Mouse (Mus musculus) hindbrain, embryonic 14.5 days (tissue): ENCODE results near the gene Cct3. TPM values are rescaled to one million over a fixed set of nuclear protein-coding genes. Genes with fewer than 3 reads are reported as not detected.
"Not testable (repeated sequence)": the region's sequence is repeated elsewhere in the genome, so short reads cannot be mapped to it uniquely, and the experiment has no call there.

Experiments
- ATAC-seq: fragments of 200-750 bp; cut with Nextera tagmentation; 2 replicates; pipeline ENCODE4 v1.8.0; 2017; ENCODE audit warnings: moderate number of reproducible peaks, mild to moderate bottlenecking, moderate TSS enrichment, moderate library complexity; ENCODE audit not compliant: low FRiP score
- DNase-seq: peaks from one replicate; pipeline ENCODE4 v3.0.0-alpha.2; 2015; ENCODE audit warnings: low spot score
- H3K27ac ChIP-seq: fragments of 300-500 bp; sonication (generic); 2 replicates; pipeline ENCODE4 v1.5.1; 2014; ENCODE audit warnings: mild to moderate bottlenecking, moderate library complexity
- H3K27me3 ChIP-seq: fragments of 300-500 bp; sonication (generic); 2 replicates; pipeline ENCODE4 v1.6.1; 2014; ENCODE audit warnings: mild to moderate bottlenecking, low read length, mixed read lengths; ENCODE audit not compliant: control insufficient read depth, insufficient read depth
- H3K36me3 ChIP-seq: fragments of 300-500 bp; sonication (generic); replicated peaks from 2 replicates; pipeline ENCODE4 v1.6.1; 2014; ENCODE audit not compliant: control insufficient read depth, insufficient read depth
- H3K4me1 ChIP-seq: fragments of 300-500 bp; sonication (generic); replicated peaks from 2 replicates; pipeline ENCODE4 v1.6.1; 2014; ENCODE audit warnings: antibody characterized with exemption, low read length, mixed read lengths; ENCODE audit not compliant: control insufficient read depth, insufficient read depth
- H3K4me2 ChIP-seq: fragments of 300-500 bp; sonication (generic); replicated peaks from 2 replicates; pipeline ENCODE4 v1.6.1; 2014; ENCODE audit warnings: mild to moderate bottlenecking, moderate library complexity
- H3K4me3 ChIP-seq: fragments of 300-500 bp; sonication (generic); replicated peaks from 2 replicates; pipeline ENCODE4 v1.5.1; 2014; ENCODE audit warnings: mild to moderate bottlenecking, low read length
- H3K9ac ChIP-seq: fragments of 300-500 bp; sonication (generic); 2 replicates; pipeline ENCODE4 v1.6.1; 2014
- H3K9me3 ChIP-seq: fragments of 300-500 bp; sonication (generic); 2 replicates; pipeline ENCODE4 v1.6.1; 2016; ENCODE audit warnings: low read length; ENCODE audit not compliant: control insufficient read depth
- WGBS: fragments of 180-500 bp; shearing (Covaris S2); extraction: QIAGEN DNeasy Blood & Tissue Kit; methylation state at CpG from one replicate; pipeline ENCODE4 v1.1.7; 2014; 5-methylcytosine and 5-hydroxymethylcytosine counted together
- polyA plus RNA-seq: library from polyadenylated mRNA; unstranded; fragments of >200 nt; fragmentation: Nextera tagmentation; extraction: Ambion mirVana; gene quantifications from 2 replicates; pipeline ENCODE4 v1.2.1, GENCODE M21; 2014

Cct3 gene
- polyA plus RNA-seq, 1 experiment from 2014 or later: 455 TPM

DNA sequence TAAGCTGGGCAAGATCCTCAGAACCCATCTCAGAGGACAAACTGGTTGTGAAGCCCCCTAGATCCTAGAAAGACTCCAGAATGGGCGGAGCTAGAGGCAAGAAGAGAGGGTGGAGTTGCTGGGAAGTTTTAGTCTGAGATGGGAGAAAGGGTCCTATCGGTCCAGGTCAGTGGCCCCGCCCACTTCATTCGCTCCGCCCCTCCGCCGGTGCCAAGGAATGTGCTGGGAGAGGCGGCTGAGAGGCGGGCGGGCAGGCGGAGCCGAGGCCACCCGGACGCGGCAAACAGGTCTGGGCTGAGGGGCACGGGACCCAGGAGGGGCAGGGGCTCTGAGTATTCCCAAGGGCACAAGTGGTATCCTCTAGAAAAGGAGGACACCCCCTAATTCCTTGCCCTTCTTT lies 67.4 kb downstream of the Cct3 start, which contains the start of gene Paqr6:
Paqr6 (plus strand) TSS at position 248 of the 400 bp plus-strand sequence.
- peaks cover 44% of the 10 kb centered on the region for H3K36me3 ChIP-seq
- no peak within 1 kb of the TSS for H3K4me2 ChIP-seq
- no peaks in the 10 kb centered on the region for H3K4me1 ChIP-seq
- no peak within 1 kb of the TSS for H3K9ac ChIP-seq
- DNase-seq (no peak), ATAC-seq (no peak)
- H3K4me3 ChIP-seq: no peak within 1 kb of the TSS
- peaks cover 4% of the 10 kb centered on the region; the same call in 1 of the 2 replicates for H3K27me3 ChIP-seq
- 3% methylated on average over 16 of the region's 16 CpGs for WGBS
- H3K27ac ChIP-seq: no peak within 1 kb of the TSS; the same call in 1 of the 2 replicates
- no peaks in the 10 kb centered on the region for H3K9me3 ChIP-seq

DNA sequence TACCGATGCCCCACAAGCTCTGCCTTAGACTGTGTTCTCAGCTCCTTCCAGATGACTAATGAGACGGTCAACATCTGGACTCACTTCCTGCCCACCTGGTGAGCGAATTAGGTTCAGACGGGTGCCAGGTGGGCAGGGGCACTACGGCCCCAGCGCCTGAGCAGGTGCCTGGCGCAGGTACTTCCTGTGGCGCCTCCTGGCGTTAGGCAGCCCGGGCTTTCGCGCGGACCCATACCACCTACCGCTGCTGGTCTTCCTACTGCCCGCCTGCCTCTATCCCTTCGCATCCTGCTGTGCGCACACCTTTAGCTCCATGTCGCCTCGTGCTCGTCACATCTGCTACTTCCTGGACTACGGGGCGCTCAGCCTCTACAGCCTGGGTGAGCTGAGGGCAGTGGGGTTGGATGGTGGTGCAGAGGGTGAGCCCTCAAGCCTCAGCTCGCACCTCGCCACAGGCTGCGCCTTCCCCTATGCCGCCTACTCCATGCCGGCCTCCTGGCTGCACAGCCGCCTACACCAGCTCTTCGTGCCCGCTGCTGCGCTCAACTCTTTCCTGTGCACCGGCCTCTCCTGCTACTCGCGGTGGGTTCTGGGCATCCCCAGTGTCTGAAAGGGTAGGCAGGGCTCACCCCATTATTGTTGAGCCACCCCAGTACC lies 68.9 kb downstream of the Cct3 start:
- peaks cover 4% of the 10 kb centered on the region; the same call in 1 of the 2 replicates for H3K27me3 ChIP-seq
- no peak overlapping the region for H3K27ac ChIP-seq
- no peak for DNase-seq
- WGBS: 37% methylated on average over 34 of the region's 34 CpGs
- peaks cover 7% of the 10 kb centered on the region; the same call in 1 of the 2 replicates for H3K9me3 ChIP-seq
- no peak overlapping the region for H3K9ac ChIP-seq
- H3K36me3 ChIP-seq: peaks cover 29% of the 10 kb centered on the region
- peak overlapping the region; percentile 21 for H3K4me2 ChIP-seq
- H3K4me1 ChIP-seq: no peaks in the 10 kb centered on the region
- no peak for ATAC-seq
- H3K4me3 ChIP-seq: no peak overlapping the region

DNA sequence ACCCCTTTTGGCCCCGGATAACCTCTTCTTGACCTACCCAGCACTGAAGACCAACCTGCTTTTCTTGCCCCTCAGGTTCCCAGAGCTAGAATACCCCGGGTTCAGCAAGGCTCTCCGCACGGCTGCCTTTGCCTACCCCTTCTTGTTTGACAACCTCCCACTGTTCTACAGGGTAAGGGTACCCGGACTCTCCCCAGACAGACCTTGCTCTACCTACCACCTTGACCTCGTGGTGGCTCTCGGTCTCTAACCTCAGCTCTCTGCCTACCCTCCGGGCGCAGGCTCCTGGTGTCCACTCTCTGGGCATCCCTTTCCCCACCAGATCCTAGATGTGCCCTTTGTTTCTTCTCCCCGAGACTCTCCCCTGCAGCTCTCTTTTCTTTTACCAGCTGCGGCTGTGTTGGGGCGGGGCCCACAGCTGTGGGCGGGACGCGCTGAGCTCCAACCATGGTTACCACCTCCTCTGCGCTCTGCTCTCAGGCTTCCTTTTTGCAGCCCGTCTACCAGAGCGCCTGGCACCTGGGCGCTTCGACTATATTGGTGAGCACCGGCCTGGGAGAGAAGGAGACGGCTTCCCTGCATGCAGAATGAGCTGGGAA lies 70.0 kb downstream of the Cct3 start:
- not testable (repeated sequence) for H3K9me3 ChIP-seq, H3K27me3 ChIP-seq, DNase-seq, H3K4me1 ChIP-seq
- WGBS: under 1% methylated on average over 14 of the region's 22 CpGs
- H3K36me3 ChIP-seq: peaks cover 18% of the 10 kb centered on the region
- H3K4me3 ChIP-seq: peak overlapping the region; percentile 21
- peak; percentile 82 for ATAC-seq
- H3K9ac ChIP-seq: peak overlapping the region; percentile 16; the same call in 1 of the 2 replicates
- peak overlapping the region; percentile 28 for H3K4me2 ChIP-seq
- H3K27ac ChIP-seq: peak overlapping the region; percentile 63

DNA sequence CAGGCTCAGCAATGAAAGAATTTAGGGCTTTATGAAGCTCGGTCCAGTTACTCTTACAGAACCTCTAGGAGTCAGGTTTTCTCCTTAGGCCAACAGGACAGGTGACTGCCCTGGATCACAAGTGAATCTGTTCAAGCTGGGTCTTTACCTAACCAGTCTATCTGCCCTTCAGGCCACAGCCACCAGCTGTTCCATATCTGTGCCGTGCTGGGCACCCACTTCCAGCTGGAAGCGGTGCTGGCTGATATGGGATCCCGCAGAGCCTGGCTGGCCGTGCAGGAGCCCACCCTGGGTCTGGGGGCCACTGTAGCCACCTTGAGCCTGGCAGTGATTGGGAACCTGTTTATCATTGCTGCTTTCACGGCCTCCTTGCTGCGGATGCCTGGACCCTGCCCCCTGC lies 70.6 kb downstream of the Cct3 start:
- H3K36me3 ChIP-seq: peaks cover 12% of the 10 kb centered on the region
- not testable (repeated sequence) for H3K4me2 ChIP-seq, H3K27me3 ChIP-seq, H3K4me1 ChIP-seq, H3K27ac ChIP-seq, H3K9ac ChIP-seq, DNase-seq, H3K9me3 ChIP-seq, H3K4me3 ChIP-seq
- WGBS: 49% methylated on average over 3 of the region's 7 CpGs
- peak; percentile 18; the same call in 1 of the 2 replicates for ATAC-seq

DNA sequence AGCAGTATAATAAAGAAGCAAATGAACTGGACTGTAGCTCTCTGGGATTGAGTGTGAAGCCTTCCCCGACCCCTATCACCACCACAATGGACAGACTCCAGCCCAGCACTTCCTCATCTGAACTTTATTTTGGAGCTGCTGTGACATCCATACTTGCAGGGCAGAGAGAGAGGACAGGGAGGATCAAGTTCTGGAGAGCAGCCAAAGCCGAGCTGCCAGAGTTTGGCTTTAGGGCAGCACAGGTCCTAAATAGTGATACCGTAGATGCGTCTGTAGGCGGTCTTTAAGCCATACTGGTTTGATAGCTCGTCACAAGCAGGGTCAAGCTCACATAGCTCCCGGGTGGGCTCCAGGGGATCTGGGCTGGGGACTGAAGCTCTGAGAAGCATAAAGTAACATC lies 71.6 kb downstream of the Cct3 start:
- DNase-seq, H3K27me3 ChIP-seq, H3K36me3 ChIP-seq, ATAC-seq, H3K4me2 ChIP-seq, H3K9me3 ChIP-seq, H3K4me3 ChIP-seq, H3K4me1 ChIP-seq, H3K27ac ChIP-seq, H3K9ac ChIP-seq: not testable (repeated sequence)
- WGBS: 92% methylated on average over 7 of the region's 7 CpGs

Other genes with a start within 250 kb of the Cct3 start
- gene Naxe, start 238.6 kb upstream of the Cct3 start, polyA plus RNA-seq: 152 and 167 TPM in 2 replicates
- gene Ttc24, start 218.8 kb upstream of the Cct3 start, polyA plus RNA-seq: not detected in 2 replicates
- gene Iqgap3, start 215.1 kb upstream of the Cct3 start, polyA plus RNA-seq: 2.4 and 3.1 TPM in 2 replicates
- 20.4 and 22.4 TPM in 2 replicates for gene Mef2d, start 154.7 kb upstream of the Cct3 start, polyA plus RNA-seq
- gene Rhbg, start 42.4 kb upstream of the Cct3 start, polyA plus RNA-seq: 0.48 and 0.76 TPM in 2 replicates
- 0.37 TPM in 1 of 2 replicates, not detected in the other for gene Gm38392, start 9.9 kb upstream of the Cct3 start, polyA plus RNA-seq
- gene Tsacc, start 117 bp upstream of the Cct3 start, polyA plus RNA-seq: 5.8 and 8.5 TPM in 2 replicates
- 72.7 and 81.3 TPM in 2 replicates for gene Glmp, start 27.9 kb downstream of the Cct3 start, polyA plus RNA-seq
- 0.67 and 0.82 TPM in 2 replicates for gene Tmem79, start 39.0 kb downstream of the Cct3 start, polyA plus RNA-seq
- gene Smg5, start 39.1 kb downstream of the Cct3 start, polyA plus RNA-seq: 44.2 and 47.9 TPM in 2 replicates
- gene Paqr6, start 67.5 kb downstream of the Cct3 start, polyA plus RNA-seq: 0.94 and 1.1 TPM in 2 replicates
- 0.20 TPM in 1 of 2 replicates, not detected in the other for gene Bglap3, start 75.6 kb downstream of the Cct3 start, polyA plus RNA-seq
- not detected in 2 replicates for gene Bglap2, start 81.6 kb downstream of the Cct3 start, polyA plus RNA-seq
- gene Bglap, start 87.3 kb downstream of the Cct3 start, polyA plus RNA-seq: not detected in 2 replicates
- gene Pmf1, start 113.2 kb downstream of the Cct3 start, polyA plus RNA-seq: 26.0 and 27.4 TPM in 2 replicates
- 36.4 and 42.2 TPM in 2 replicates for gene Slc25a44, start 128.0 kb downstream of the Cct3 start, polyA plus RNA-seq
- gene Sema4a, start 164.1 kb downstream of the Cct3 start, polyA plus RNA-seq: 21.5 and 22.9 TPM in 2 replicates
- 44.3 and 47.3 TPM in 2 replicates for gene Lmna, start 212.8 kb downstream of the Cct3 start, polyA plus RNA-seq
- 30.8 and 31.0 TPM in 2 replicates for gene Mex3a, start 235.3 kb downstream of the Cct3 start, polyA plus RNA-seq